Mouse (Mus musculus): ENCODE measurements around the gene Spi1.

- TF ChIP-seq CTCF (conservative IDR thresholded peaks at IDR 0.05; ENCODE audit: insufficient read depth, insufficient read length, low read depth, low read length) (no peak), POLR2A (IDR thresholded peaks at IDR 0.05; ENCODE audit: low read depth, low read length) (no peak)
Observed at GRCm38 (mm10) chr2:91062779-91063606, 19.2 kb upstream of the Spi1 start.
